Mouse (Mus musculus): ENCODE data around the gene Cabp1.
"Not testable (repeated sequence)": the region's sequence is repeated elsewhere in the genome, so short reads cannot be mapped to it uniquely, and the experiment has no call there.

Cabp1 gene

GRCm38 (mm10) chr5:115149675-115150459 is 44.3 kb downstream of the Cabp1 start:
- DNase-seq (ENCODE audit: low spot score) = no peak

- DNase-seq (ENCODE audit: low spot score) = not testable (repeated sequence)
Observed at GRCm38 (mm10) chr5:115148872-115149271, 45.3 kb downstream of the Cabp1 start.

DNA sequence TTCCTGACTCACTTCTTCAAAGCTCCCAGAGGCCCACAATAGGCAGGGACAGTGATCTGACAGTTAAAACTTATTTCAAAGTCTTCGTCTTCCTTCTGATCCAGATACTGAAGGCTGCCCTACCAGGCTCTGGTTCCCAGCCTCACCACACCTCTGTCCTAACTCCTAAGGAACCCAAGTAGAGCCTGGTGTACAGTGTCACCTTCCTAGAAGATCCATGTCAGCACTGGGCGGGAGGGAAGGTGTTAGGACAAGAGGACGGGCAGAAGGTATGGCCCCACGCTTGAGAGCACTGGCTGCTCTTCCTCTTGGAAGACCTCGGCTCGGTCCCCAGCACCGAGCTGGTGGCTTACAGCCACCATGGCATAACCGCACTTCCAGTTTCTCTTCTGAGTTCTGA is 45.8 kb downstream of the Cabp1 start:
- DNase-seq (ENCODE audit: low spot score) = no peak

DNA sequence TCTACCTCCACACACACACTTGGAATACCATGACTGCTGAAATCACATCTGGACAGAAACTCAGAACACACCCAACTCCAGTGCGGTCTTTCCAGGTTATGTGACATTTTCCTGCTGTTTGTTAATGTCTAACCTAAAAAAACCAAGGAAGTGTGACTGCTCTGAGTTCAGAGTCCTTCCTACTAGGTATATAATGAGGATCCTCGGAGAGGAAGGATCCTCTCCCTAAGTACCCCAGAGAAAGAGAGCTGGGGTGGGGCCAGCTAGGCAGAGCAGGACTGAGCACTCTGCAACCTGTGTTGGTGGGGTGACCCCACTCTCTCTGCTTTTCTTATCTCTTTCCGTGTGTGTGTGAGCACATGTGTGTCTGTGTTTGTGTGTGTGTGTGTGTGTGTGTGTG is 46.8 kb downstream of the Cabp1 start:
- DNase-seq (ENCODE audit: low spot score) = no peak

GRCm38 (mm10) chr5:115146747-115147130 is 47.4 kb downstream of the Cabp1 start:
- DNase-seq (ENCODE audit: low spot score) = no peak

DNA sequence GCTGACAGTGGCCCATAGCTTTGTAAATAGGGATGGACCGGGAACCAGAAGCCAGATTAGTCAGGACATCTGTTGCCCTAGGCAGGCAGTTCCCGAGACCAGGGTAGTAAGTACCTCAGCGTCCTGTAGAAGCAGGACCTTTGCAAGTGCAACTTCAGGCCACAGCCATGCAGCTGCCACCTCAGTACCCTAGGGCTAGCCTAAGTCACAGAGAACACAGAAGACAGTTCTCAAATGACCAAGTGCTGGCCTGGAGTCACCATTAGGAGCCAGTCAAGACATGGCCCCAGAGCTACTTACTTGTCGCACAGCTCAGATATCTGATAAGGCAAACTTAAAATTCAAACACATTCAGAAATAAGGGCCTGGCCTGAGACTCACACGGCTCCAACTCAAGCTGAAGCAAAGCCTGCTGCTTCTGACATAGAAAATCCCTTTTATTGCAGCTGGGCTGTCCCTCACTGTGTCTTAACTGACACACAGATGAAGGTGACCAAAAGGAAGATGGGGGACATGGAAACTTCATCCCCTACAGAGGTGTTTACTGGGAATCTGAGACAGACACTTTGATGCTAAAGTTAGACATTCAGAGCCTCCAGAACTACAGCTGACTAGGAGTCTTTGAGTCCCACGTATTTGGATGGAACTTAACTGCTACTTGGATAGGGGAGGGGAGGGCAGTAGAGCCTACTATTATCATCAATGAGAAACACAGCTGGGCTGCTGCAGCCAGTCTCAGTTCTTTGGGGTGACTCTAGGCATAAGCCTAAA is 48.0 kb downstream of the Cabp1 start:
- DNase-seq (ENCODE audit: low spot score) = no peak

DNA sequence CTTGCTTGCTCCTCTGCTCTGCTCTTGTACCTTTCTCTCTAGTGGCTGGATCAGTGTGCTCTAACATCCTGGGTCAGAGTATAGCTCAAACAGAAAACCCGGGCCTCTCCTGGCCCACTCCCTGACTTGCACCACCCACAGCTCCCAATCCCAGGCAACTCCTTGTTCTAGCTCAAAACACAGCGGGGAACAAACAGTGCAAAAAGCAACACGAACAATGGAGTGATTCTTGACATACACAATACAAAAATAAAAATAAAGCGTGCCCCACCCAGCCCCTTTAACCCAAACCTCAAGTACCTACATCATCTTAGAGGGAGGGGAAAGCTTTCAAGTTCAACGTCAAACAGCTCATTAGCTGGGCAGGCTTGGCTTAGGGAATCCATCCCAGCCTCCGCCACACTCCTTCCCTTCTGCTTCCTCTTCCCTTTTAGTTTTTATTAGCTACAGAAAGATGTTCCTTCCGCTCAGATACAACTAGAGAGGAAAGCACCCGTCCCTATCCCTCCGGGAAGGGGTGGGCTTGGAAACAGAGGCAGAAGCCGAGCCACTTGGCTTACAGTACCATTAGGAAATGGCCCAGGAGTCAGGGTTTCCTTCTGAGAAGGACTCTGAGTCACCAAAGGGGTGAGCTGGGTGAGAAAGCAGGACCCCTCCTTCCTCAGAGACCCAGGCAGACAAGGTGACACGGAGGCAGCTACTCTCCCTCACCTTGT is 48.8 kb downstream of the Cabp1 start:
- DNase-seq (ENCODE audit: low spot score) = no peak

DNA sequence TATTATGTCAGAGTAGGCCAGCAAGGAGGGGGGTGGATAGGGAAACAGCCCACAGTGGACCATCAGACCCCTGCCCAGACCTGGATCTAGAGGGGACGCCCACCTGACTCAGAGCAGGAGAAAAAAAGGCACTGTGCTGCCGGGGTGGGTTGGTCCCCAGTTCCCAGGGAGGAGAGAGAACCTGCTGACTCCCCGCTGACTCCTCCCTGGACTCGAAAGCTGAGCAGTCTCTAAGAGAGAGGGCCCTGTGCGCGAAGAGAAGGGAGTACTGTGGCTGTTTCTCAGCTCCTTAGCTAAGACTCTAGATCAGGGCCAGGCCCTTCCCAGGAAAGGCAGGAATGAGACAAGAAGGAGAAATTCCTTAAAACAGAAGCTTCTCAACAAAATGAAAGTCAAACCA is 49.7 kb downstream of the Cabp1 start:
- DNase-seq (ENCODE audit: low spot score) = no peak

DNA sequence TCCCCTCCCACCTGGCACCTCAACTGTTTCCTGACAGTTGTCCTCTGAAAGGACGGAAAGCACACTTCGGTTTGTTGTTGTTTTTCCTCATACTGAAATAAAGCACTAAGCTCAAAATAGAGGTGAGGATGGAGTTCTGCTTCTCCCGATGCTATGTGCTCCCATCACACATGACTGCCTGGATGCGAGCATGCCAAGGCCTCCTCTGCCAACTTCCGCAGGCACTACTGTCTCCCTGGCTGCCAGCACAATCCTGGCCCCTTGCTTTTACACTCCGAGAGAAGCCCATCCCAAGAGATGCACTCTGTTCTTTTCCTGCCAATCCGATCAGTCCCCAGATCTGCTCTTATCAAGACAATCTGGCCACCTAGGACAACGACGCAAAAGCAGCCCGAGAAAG is 50.6 kb downstream of the Cabp1 start:
- no peak for DNase-seq (ENCODE audit: low spot score)

GRCm38 (mm10) chr5:115142166-115142697 is 51.9 kb downstream of the Cabp1 start:
- DNase-seq (ENCODE audit: low spot score) = no peak

DNA sequence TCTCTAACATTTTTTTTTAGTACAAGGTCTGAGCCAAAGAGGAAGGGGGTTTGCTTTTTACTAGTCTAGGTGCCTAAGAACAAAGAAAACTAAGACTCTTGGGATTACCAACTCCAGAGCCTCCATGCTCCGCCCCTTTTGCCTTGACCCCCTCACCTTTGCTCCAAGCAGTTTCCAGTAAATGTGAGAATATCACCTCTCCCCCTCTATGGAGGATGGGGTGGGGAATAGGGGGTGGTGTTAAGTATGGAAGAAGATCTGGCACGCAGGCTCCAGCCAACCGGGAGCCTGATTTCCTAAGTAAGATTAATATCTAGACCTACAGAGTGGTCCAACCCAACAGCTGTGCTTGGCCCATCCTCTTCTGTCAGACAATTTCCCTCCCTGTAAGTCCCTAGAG is 53.5 kb downstream of the Cabp1 start:
- no peak for DNase-seq (ENCODE audit: low spot score)

DNA sequence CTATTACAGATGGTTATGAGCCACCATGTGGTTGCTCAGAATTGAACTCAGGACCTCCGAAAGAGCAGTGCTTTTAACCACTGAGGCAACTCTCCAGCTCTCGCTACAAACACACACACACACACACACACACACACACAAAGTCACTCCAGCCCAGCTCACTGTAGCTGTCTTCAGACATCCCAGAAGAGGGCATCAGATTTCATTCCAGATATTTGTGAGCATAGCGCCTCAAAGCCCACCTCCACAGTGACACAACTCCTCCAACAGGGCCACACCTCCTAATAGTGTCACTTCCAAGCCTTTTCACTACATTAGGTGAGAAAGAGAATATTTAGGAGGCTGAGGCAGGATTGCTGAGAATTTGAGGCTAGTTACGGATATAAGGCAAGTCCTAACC is 55.1 kb downstream of the Cabp1 start:
- DNase-seq (ENCODE audit: low spot score) = no peak

DNA sequence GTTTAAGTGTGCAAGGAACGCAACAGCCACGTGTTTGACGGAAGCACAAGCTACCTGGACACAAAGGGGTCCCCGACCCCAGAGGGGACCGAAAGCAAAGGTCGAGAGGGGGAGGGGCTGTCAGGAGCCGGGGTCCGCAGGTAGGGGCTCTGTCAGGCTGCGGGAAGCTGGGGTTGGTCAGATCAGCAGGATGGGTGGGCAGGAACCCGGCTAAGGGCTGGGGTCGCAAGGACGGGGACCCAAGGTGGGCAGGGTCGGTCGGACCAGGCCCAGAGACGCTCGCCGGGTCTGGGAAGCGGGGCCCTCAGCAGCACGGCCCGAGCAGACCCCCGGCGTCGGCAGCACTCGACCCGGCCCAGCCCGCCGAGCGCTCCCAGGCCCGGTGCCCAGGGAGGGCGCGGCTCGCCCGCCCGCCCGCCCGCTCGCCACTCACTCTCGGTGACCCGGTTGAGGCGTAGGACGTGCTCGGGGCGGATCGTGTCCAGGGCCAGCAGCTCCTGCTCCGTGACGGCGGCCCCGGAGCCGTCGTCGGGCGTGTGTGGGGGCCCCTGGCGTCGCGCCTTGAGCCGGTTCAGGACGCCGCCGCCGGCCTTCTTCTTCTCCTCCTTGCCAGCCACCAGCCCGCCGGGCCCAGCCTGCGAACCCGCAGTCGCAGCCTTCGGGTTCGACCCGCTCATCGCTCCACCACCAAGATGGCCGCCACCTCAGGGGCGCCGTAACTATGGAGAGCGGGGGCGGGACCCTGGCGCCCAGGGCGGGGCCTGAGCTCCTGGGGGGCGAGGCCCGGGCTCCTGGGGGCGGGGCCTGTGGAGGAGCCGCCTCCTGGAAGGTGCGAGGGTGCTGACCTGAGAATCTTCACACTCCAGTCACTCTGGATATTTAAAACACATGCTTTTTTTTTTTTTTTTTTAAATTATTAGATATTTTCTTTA is 59.7 kb downstream of the Cabp1 start, which contains the start of gene Unc119b:
Gene Unc119b (minus strand): TSS at position 742 of the 932 bp plus-strand sequence.
- peak; percentile 91 for DNase-seq (ENCODE audit: low spot score)

DNA sequence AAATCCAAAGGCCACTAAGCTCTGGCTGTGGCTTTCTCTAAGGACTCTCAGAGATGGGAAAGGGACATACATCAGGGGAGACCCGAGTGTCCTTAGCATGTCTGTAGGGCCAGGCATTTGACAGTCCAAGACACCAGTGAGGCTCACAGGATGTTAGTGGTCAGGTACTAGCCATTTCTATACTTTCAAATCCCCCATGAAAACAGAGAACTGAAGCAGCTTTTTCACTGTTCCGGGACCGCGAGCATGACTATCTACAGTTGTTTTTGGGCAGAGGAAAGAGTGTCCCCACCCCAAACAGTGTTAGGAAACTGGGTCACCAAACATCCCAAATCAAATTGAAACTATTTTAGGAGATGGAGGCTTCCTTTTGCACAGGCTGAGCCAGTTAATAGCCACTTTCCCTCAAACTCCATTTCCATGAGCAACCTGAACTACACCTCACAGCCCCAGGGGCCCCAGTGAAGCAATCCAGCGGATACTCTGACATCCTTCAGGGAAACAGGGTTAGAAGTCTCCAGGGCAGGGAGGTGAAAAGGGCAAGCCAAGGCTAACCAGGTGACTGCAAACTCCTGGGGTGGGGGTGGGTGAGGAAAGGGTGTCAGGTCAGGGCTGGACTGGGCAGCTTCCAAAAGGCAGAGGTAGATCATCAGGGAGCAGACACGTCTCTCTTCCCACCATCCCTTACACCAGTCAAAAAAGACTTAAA is 60.7 kb downstream of the Cabp1 start:
- DNase-seq (ENCODE audit: low spot score) = no peak

DNA sequence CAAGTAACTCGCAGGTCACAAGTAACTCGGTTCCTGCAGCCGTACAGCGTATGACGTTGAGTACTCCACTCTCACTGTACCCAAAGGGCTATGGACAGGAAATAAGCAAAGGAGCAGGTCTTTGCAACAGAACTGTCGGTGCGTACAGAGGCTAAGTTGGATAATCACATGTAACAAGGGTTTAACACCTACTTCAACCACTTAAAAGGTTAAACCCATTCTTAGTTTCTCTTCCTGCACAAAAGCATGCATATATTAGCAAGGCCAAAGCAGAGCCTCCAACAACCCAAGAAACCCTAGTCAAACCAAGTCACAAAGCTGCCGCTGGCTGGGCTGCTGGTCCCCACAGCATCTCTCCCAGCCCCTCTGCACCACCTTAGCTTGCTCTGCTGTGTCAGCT is 61.7 kb downstream of the Cabp1 start:
- no peak for DNase-seq (ENCODE audit: low spot score)

DNA sequence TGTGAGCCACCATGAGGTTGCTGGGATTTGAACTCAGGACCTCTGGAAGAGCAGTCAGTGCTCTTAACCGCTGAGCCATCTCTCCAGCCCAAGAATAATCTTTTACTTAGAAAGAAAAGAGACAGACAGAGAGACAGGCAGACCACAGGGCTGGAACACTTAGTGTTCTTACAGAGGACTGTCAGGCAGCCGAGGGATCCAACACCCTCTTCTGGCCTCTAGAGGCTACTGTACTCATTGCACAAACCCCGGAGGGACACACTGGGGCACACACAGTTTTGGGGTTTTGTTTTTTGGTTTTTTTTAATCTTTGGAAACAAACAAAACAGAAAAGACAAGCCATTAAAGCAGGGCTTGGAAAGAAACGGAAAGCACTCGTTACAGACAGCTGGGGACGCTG is 64.9 kb downstream of the Cabp1 start:
- DNase-seq (ENCODE audit: low spot score) = no peak

DNA sequence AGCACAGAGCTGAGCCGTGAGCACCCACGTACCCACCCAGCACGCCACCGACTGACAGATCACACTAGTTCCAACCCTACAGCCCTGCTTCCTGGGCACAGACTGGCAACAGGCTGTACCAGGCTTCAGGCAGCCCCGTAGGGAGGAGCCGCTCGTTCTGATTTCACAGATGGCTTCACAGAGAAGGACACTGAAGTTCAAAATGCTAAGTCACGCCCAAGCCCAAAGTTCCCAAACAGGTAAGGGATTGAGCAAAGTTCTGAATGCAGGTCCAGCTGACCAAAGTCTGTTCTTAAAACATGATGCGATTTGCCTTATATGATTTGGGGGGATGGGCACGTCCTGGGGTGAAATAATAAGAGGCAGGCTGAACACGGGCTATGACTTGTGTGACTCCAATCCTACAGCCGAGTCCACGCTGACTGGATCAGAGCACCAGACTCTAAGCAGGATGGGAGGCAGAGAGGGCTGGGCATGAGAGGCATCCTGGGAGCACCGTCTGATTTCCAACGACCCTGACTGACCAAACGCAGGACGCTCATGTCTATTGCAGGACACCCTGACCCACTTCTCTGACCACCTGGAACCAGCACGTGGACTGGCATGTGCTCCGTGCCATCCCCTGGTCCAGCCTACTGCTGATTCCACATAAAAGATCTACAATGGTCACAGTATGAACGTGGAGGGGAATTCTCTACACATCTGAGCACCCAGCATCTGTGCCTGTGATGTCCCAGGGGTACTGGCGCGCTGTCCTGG is 66.6 kb downstream of the Cabp1 start:
- DNase-seq (ENCODE audit: low spot score) = no peak

DNA sequence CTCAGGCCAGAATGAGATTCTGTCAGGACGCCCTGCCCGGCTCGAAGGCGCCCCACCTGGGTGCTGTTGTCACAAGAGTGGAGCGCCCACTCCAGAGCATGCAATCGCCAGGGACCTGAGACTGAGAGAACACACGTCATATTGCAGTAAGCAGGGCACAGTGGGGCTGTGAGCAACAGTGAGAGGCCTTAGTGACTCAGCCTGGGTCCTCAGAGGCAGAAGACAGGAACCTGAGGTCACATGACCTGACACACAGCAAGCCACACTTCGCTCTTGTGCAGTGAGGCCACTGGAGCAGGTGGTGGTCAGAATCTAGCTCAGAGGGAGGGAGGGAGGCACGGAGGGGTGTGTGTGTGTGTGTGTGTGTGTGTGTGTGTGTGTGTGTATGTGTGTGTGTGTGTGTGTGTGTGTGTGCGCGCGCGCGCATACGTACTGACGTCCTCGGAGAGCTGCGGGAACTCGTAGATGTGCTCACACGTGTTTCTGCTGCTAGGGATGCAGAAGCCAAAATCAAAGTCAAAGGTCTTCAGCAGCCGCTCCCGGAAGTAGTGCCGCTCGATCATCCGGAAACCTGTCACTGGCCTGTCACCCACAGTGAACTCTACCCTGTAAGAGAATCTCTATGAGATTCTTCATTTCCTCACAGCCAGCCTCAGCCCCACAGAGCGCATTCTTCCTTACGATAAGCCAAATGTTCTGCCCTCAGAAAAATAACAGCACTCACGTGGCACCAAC is 67.4 kb downstream of the Cabp1 start:
- no peak for DNase-seq (ENCODE audit: low spot score)

- peak; percentile 77 for DNase-seq (ENCODE audit: low spot score)
Observed at GRCm38 (mm10) chr5:115125211-115125871, 68.8 kb downstream of the Cabp1 start.

Measured in ovary, postnatal 14 days (tissue).